Mouse (Mus musculus): ENCODE results near the gene Naxd. TPM values are rescaled to one million over a fixed set of nuclear protein-coding genes. Genes with fewer than 3 reads are reported as not detected.

Naxd gene
- total and polyA plus RNA-seq, 3 experiments: 31.2 to 56.9 (median 32.7) TPM

GRCm38 (mm10) chr8:11516292-11516691 is 19.0 kb downstream of the Naxd start:
- Histone ChIP-seq H3K4me1 (ENCODE audit: control insufficient read depth, insufficient read depth, low read length) (peaks cover 4% of the 10 kb centered on the region), H3K9ac (ENCODE audit: low read depth, low read length) (no peak overlapping the region), H3K79me2 (replicated peaks; ENCODE audit: control insufficient read depth, insufficient read depth, low read length) (no peaks in the 10 kb centered on the region), H3K4me3 (no peak overlapping the region), H3K27me3 (ENCODE audit: control insufficient read depth, insufficient read depth, low read length) (no peaks in the 10 kb centered on the region), H3K27ac (no peak overlapping the region), H3K36me3 (ENCODE audit: control insufficient read depth, insufficient read depth, low read length) (no peaks in the 10 kb centered on the region)
- TF ChIP-seq EP300 (IDR thresholded peaks at IDR 0.05; ENCODE audit: insufficient read depth, low read depth, low read length): no peak
- TF ChIP-seq POLR2A (IDR thresholded peaks at IDR 0.05; ENCODE audit: insufficient read depth, low read depth, low read length): no peak
- TF ChIP-seq CTCF (IDR thresholded peaks at IDR 0.05): no peak
- WGBS: 89% methylated on average over 9 of the region's 9 CpGs
- DNase-seq: no peak
- intact Hi-C loops (cut with DNase I): no loop called here

- H3K9ac ChIP-seq (ENCODE audit: low read depth, low read length): no peak overlapping the region
- no peak for DNase-seq
- H3K36me3 ChIP-seq (ENCODE audit: control insufficient read depth, insufficient read depth, low read length): no peaks in the 10 kb centered on the region
- TF ChIP-seq CTCF (IDR thresholded peaks at IDR 0.05) (no peak), POLR2A (IDR thresholded peaks at IDR 0.05; ENCODE audit: insufficient read depth, low read depth, low read length) (no peak), EP300 (IDR thresholded peaks at IDR 0.05; ENCODE audit: insufficient read depth, low read depth, low read length) (no peak)
- no peak overlapping the region for H3K27ac ChIP-seq
- H3K79me2 ChIP-seq (replicated peaks; ENCODE audit: control insufficient read depth, insufficient read depth, low read length): no peaks in the 10 kb centered on the region
- H3K27me3 ChIP-seq (ENCODE audit: control insufficient read depth, insufficient read depth, low read length): no peaks in the 10 kb centered on the region
- H3K4me3 ChIP-seq: no peak overlapping the region
- intact Hi-C loops (cut with DNase I): no loop called here
- 83% methylated on average over 16 of the region's 16 CpGs for WGBS
- peaks cover 2% of the 10 kb centered on the region for H3K4me1 ChIP-seq (ENCODE audit: control insufficient read depth, insufficient read depth, low read length)
Observed at GRCm38 (mm10) chr8:11517366-11518055, 20.2 kb downstream of the Naxd start.

DNA sequence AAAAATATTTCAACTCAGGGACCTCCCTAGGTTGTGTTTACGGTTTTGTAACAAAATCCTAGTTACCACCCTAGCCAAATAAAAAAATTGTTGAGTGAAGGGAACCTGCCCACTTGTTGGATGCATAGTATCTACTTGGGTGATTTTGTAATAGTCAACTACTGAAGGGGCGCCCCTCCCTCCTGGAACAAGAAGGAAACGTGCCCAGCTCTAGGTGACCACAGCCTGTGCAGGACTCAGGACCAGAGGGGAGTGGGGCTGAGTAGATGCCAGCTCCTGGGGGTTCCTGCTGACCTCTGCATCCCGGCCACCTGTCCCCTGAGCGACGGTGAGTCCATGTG is 20.7 kb downstream of the Naxd start:
- Histone ChIP-seq H3K27ac (no peak overlapping the region), H3K4me1 (ENCODE audit: control insufficient read depth, insufficient read depth, low read length) (peaks cover 2% of the 10 kb centered on the region), H3K4me3 (no peak overlapping the region), H3K36me3 (ENCODE audit: control insufficient read depth, insufficient read depth, low read length) (no peaks in the 10 kb centered on the region), H3K27me3 (ENCODE audit: control insufficient read depth, insufficient read depth, low read length) (no peaks in the 10 kb centered on the region), H3K79me2 (replicated peaks; ENCODE audit: control insufficient read depth, insufficient read depth, low read length) (no peaks in the 10 kb centered on the region), H3K9ac (ENCODE audit: low read depth, low read length) (no peak overlapping the region)
- no peak for TF ChIP-seq CTCF (IDR thresholded peaks at IDR 0.05)
- TF ChIP-seq EP300 (IDR thresholded peaks at IDR 0.05; ENCODE audit: insufficient read depth, low read depth, low read length): no peak
- TF ChIP-seq POLR2A (IDR thresholded peaks at IDR 0.05; ENCODE audit: insufficient read depth, low read depth, low read length): no peak
- 88% methylated on average over 6 of the region's 6 CpGs for WGBS
- intact Hi-C loops (cut with DNase I): no loop called here
- DNase-seq: peak in 1 of 2 experiments; percentile 11

GRCm38 (mm10) chr8:11518676-11519075 is 21.4 kb downstream of the Naxd start:
- H3K4me3 ChIP-seq: no peak overlapping the region
- peaks cover 2% of the 10 kb centered on the region for H3K4me1 ChIP-seq (ENCODE audit: control insufficient read depth, insufficient read depth, low read length)
- H3K9ac ChIP-seq (ENCODE audit: low read depth, low read length): no peak overlapping the region
- no peaks in the 10 kb centered on the region for H3K79me2 ChIP-seq (replicated peaks; ENCODE audit: control insufficient read depth, insufficient read depth, low read length)
- DNase-seq: no peak
- H3K27me3 ChIP-seq (ENCODE audit: control insufficient read depth, insufficient read depth, low read length): no peaks in the 10 kb centered on the region
- TF ChIP-seq EP300 (IDR thresholded peaks at IDR 0.05; ENCODE audit: insufficient read depth, low read depth, low read length): no peak
- no peak for TF ChIP-seq CTCF (IDR thresholded peaks at IDR 0.05)
- no peak for TF ChIP-seq POLR2A (IDR thresholded peaks at IDR 0.05; ENCODE audit: insufficient read depth, low read depth, low read length)
- 80% methylated on average over 11 of the region's 11 CpGs for WGBS
- H3K27ac ChIP-seq: no peak overlapping the region
- intact Hi-C loops (cut with DNase I): no loop called here
- no peaks in the 10 kb centered on the region for H3K36me3 ChIP-seq (ENCODE audit: control insufficient read depth, insufficient read depth, low read length)

- no peak for TF ChIP-seq CTCF (IDR thresholded peaks at IDR 0.05)
- TF ChIP-seq EP300 (IDR thresholded peaks at IDR 0.05; ENCODE audit: insufficient read depth, low read depth, low read length): no peak
- TF ChIP-seq POLR2A (IDR thresholded peaks at IDR 0.05; ENCODE audit: insufficient read depth, low read depth, low read length): no peak
- WGBS: 71% methylated on average over 3 of the region's 3 CpGs
Observed at GRCm38 (mm10) chr8:11523331-11523730, 26.0 kb downstream of the Naxd start.

GRCm38 (mm10) chr8:11530155-11530770 is 33.0 kb downstream of the Naxd start:
- no peaks in the 10 kb centered on the region for H3K79me2 ChIP-seq (replicated peaks; ENCODE audit: control insufficient read depth, insufficient read depth, low read length)
- no peak for TF ChIP-seq EP300 (IDR thresholded peaks at IDR 0.05; ENCODE audit: insufficient read depth, low read depth, low read length)
- TF ChIP-seq POLR2A (IDR thresholded peaks at IDR 0.05; ENCODE audit: insufficient read depth, low read depth, low read length): no peak
- no peak for TF ChIP-seq CTCF (IDR thresholded peaks at IDR 0.05)
- no peak overlapping the region for H3K4me3 ChIP-seq
- no peaks in the 10 kb centered on the region for H3K36me3 ChIP-seq (ENCODE audit: control insufficient read depth, insufficient read depth, low read length)
- intact Hi-C loops (cut with DNase I): no loop called here
- peaks cover 2% of the 10 kb centered on the region; the same call in 1 of the 2 replicates for H3K4me1 ChIP-seq (ENCODE audit: control insufficient read depth, insufficient read depth, low read length)
- 67% methylated on average over 18 of the region's 18 CpGs for WGBS
- DNase-seq: no peak
- H3K27me3 ChIP-seq (ENCODE audit: control insufficient read depth, insufficient read depth, low read length): no peaks in the 10 kb centered on the region
- no peak overlapping the region for H3K9ac ChIP-seq (ENCODE audit: low read depth, low read length)
- no peak overlapping the region for H3K27ac ChIP-seq

More at GRCm38 (mm10) chr8:11523331-11523730, 26.0 kb downstream of the Naxd start:
- intact Hi-C loops (cut with DNase I): no loop called here
- Histone ChIP-seq H3K4me1 (ENCODE audit: control insufficient read depth, insufficient read depth, low read length) (no peaks in the 10 kb centered on the region), H3K9ac (ENCODE audit: low read depth, low read length) (no peak overlapping the region), H3K79me2 (replicated peaks; ENCODE audit: control insufficient read depth, insufficient read depth, low read length) (no peaks in the 10 kb centered on the region), H3K4me3 (no peak overlapping the region), H3K27ac (no peak overlapping the region), H3K27me3 (ENCODE audit: control insufficient read depth, insufficient read depth, low read length) (no peaks in the 10 kb centered on the region), H3K36me3 (ENCODE audit: control insufficient read depth, insufficient read depth, low read length) (no peaks in the 10 kb centered on the region)
- no peak for DNase-seq
